Mouse (Mus musculus): Measurements from ENCODE around the gene Tmem198.

Gene Tmem198

GRCm38 (mm10) chr1:75519576-75519975 is 40.2 kb downstream of the Tmem198 start:
- no peak for DNase-seq

GRCm38 (mm10) chr1:75521321-75522031 is 42.1 kb downstream of the Tmem198 start, which contains the start of gene Stk11ip:
Stk11ip (plus strand) TSS chr1:75521529.
- peak; percentile 93 to 94 for DNase-seq

- no peak for DNase-seq
Observed at GRCm38 (mm10) chr1:75524679-75525078, 45.3 kb downstream of the Tmem198 start.

GRCm38 (mm10) chr1:75530546-75530945 is 51.2 kb downstream of the Tmem198 start:
- no peak for DNase-seq

GRCm38 (mm10) chr1:75532280-75533172 is 53.2 kb downstream of the Tmem198 start:
- no peak for DNase-seq

- DNase-seq, result no peak
Observed at GRCm38 (mm10) chr1:75533325-75534252, 54.3 kb downstream of the Tmem198 start.

Measured in cerebellum, postnatal 10 days (tissue).